Mouse (Mus musculus) hindbrain, embryonic 10.5 days (tissue): ENCODE data around the gene Uqcrc1. TPM values are rescaled to one million over a fixed set of nuclear protein-coding genes. Genes with fewer than 3 reads are reported as not detected.

Experiments used
- DNase-seq: peaks from one replicate; pipeline ENCODE4 v3.0.0-alpha.2; 2017; ENCODE audit warnings: low spot score
- H3K27ac ChIP-seq: fragments of 300-500 bp; sonication (generic); 2 replicates; pipeline ENCODE4 v1.5.1; 2016; ENCODE audit warnings: mild to moderate bottlenecking, moderate library complexity
- H3K27me3 ChIP-seq: fragments of 300-500 bp; sonication (generic); 2 replicates; pipeline ENCODE4 v1.6.1; 2016; ENCODE audit warnings: mild to moderate bottlenecking; ENCODE audit not compliant: poor library complexity, insufficient read depth, severe bottlenecking
- H3K36me3 ChIP-seq: fragments of 300-500 bp; sonication (generic); 2 replicates; pipeline ENCODE4 v1.6.1; 2016; ENCODE audit warnings: mild to moderate bottlenecking, moderate library complexity
- H3K4me1 ChIP-seq: fragments of 300-500 bp; sonication (generic); replicated peaks from 2 replicates; pipeline ENCODE4 v1.6.1; 2016; ENCODE audit warnings: mild to moderate bottlenecking
- H3K4me3 ChIP-seq: fragments of 300-500 bp; sonication (generic); 2 replicates; pipeline ENCODE4 v1.5.1; 2016; ENCODE audit warnings: mild to moderate bottlenecking, moderate library complexity
- H3K9me3 ChIP-seq: fragments of 300-500 bp; sonication (generic); 2 replicates; pipeline ENCODE4 v1.6.1; 2016; ENCODE audit warnings: mild to moderate bottlenecking, moderate library complexity
- WGBS: fragments of 180-500 bp; shearing (Covaris S2); methylation state at CpG from one replicate; pipeline ENCODE4 v1.1.7; 2016; 5-methylcytosine and 5-hydroxymethylcytosine counted together
- polyA plus RNA-seq: library from polyadenylated mRNA; unstranded; fragments of >200 nt; fragmentation: Nextera tagmentation; extraction: Ambion mirVana; gene quantifications from 2 replicates; pipeline ENCODE4 v1.2.1, GENCODE M21; 2016

The Uqcrc1 gene
- 478 and 495 TPM in 2 replicates for polyA plus RNA-seq

DNA sequence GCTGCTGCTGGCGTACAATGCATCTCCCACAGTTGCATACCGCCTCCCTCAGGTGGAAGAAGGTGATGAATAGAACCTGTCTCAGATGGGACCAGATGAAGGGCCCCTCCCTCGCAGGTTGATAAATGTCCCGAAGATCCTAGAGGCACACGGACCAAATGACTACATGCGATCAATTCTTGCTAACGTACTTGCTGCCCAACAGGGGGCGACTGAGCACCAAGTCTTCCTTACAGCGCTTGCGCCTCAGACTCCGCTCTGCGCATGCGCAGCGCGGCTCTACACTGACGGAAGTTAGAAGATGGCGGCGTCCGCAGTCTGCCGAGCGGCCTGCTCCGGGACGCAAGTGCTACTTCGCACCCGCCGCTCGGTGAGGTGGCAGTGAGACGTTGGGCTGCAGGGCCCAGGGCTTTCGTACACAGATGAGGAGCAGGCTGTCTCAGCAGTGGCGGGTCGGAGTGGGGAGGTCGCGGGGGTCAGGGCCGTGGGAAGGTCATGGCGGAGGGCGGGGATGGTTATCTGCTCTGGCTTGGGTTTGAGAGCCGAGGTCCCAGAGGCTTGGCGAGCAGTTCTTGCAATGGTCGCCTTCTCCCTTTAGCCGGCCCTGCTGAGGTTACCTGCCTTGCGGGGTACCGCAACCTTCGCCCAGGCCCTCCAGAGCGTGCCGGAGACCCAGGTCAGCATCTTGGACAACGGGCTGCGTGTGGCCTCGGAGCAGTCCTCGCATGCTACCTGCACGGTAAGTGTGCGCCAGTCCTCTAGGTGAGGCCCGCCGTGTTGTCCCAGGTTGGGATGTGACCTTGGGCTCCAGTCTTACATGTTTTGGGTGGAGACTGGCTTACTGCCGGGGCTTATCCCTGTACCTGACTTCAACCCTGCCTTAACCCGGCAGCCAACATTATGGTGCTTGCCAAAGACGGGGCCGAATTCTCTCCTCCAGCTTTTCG, at the start of gene Uqcrc1:
TSS of gene Uqcrc1 (plus strand) at position 216 of the 947 bp plus-strand sequence.
- H3K4me3 ChIP-seq, result peak within 1 kb of the TSS; percentile 98
- WGBS, result under 1% methylated on average over 58 of the region's 58 CpGs
- peaks cover 10% of the 10 kb centered on the region for H3K4me1 ChIP-seq
- H3K36me3 ChIP-seq, result peaks cover 37% of the 10 kb centered on the region
- H3K27me3 ChIP-seq, result no peaks in the 10 kb centered on the region
- H3K9me3 ChIP-seq, result no peaks in the 10 kb centered on the region
- peak within 1 kb of the TSS; percentile 91 for H3K27ac ChIP-seq
- peak; percentile 95 for DNase-seq

DNA sequence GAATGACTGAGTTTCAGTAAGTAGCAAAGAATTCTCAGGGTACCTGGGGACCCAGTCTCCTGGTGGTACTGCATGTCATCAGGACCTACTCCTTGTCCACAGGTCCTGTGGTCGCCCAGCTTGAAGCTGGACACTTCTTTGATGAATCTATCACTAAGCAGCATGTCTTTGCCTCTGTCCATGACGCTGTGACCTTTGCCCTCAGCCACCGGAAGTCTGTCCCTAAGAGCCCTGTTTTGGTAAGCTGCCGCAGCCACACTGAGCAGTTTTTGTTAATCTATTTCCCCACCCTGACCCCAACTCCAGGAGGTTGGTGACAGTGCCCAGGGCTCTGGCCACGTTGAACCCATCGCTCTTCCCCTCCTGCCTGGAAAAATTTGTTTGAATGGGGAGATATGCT, 24.1 kb upstream of the Uqcrc1 start:
- H3K27ac ChIP-seq, result no peak overlapping the region
- peaks cover 8% of the 10 kb centered on the region for H3K4me1 ChIP-seq
- 53% methylated on average over 6 of the region's 6 CpGs for WGBS
- H3K9me3 ChIP-seq, result no peaks in the 10 kb centered on the region
- H3K4me3 ChIP-seq, result no peak overlapping the region
- no peaks in the 10 kb centered on the region for H3K36me3 ChIP-seq
- H3K27me3 ChIP-seq, result no peaks in the 10 kb centered on the region
- DNase-seq, result no peak

DNA sequence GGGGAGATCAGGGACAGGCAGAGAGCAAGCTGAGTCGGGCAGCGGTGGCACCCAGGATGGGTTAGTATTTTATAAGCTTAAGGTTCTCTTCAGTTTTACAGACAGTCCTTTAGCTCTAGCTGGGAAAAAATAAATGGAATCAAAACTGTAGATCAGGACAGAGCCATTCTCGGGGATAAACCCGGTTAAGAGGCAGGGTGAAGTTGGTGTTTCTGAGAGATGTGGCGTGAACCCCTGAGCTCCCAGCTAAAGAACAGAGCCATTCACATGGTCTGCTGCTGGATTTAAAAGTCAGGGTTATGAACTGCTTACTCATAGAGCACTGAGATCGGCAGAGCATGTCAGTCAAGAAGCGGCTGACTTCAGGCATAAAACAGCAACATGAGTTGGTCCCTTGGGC, 23.3 kb upstream of the Uqcrc1 start:
- no peaks in the 10 kb centered on the region for H3K27me3 ChIP-seq
- H3K4me3 ChIP-seq, result no peak overlapping the region
- no peaks in the 10 kb centered on the region for H3K36me3 ChIP-seq
- no peak for DNase-seq
- 87% methylated on average over 7 of the region's 7 CpGs for WGBS
- no peaks in the 10 kb centered on the region for H3K9me3 ChIP-seq
- H3K4me1 ChIP-seq, result peaks cover 8% of the 10 kb centered on the region
- H3K27ac ChIP-seq, result no peak overlapping the region

DNA sequence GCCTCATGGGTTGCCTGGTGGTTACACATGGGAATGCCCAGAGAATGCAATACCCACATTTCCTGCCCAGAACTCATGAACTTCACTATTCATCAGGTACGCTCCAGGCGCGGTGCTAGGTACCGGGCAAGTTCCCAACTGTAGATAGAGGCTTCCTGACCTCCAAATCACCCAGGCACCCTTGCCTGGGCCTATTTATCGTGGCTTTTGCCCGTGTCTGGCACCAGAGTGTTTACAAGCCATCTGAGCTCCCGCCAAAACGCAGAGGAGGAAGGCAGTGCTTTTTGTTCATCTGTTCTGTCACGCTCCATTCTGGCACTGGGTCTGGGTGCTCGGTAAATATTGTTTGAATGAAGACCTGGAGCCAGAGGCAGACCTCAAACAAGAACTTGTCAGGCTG, 22.8 kb upstream of the Uqcrc1 start:
- H3K4me1 ChIP-seq, result peaks cover 8% of the 10 kb centered on the region
- no peaks in the 10 kb centered on the region for H3K9me3 ChIP-seq
- H3K36me3 ChIP-seq, result no peaks in the 10 kb centered on the region
- H3K27ac ChIP-seq, result no peak overlapping the region
- WGBS, result 86% methylated on average over 10 of the region's 10 CpGs
- no peaks in the 10 kb centered on the region for H3K27me3 ChIP-seq
- no peak for DNase-seq
- no peak overlapping the region for H3K4me3 ChIP-seq

DNA sequence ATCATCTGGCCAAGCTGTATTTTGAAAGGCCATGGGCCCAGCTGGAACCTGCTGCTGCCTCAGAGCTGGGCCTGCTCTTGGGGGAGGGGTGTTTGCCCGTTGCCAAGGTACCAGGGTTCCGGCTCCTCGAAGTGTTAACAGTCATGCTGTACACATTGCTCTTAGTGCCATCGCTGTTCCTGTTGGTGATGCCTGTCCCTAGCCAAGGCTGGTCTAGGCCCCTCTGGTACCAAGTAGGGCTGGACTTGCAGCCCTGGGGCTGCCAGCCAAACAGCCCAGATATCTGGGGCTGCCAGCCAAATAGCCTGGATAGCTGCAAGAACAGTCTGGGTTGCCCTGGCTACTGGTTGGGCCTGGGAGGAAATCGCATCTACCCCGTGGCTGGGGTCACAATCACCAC, 21.9 kb upstream of the Uqcrc1 start, which contains the start of gene Tmem89:
TSS of gene Tmem89 (plus strand) at position 129 of the 400 bp plus-strand sequence.
- Histone ChIP-seq H3K4me1 (peaks cover 8% of the 10 kb centered on the region), H3K27ac (no peak within 1 kb of the TSS), H3K36me3 (no peaks in the 10 kb centered on the region), H3K9me3 (no peaks in the 10 kb centered on the region), H3K4me3 (no peak within 1 kb of the TSS), H3K27me3 (no peaks in the 10 kb centered on the region)
- DNase-seq, result no peak
- WGBS, result 81% methylated on average over 6 of the region's 6 CpGs

DNA sequence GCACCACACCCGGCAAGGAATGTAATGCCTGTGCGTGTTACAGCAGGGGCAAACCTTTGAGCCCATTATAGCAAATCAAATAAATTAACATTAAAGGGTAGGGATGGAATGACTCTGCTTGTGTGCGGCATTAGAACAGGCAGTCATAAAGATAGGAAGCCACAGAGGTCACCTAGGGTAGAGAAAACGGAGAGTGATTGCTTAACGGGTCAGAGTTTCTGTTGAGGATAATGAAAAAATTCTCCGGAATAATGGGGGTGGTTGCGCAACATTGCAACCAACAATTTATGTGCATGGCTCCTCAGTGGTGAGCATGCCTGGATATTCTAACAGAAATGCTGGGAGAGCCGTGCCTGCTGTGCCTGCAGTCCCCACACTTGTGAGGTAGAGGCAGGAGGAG, 10.5 kb upstream of the Uqcrc1 start:
- H3K36me3 ChIP-seq, result no peaks in the 10 kb centered on the region
- 79% methylated on average over 8 of the region's 8 CpGs for WGBS
- no peak for DNase-seq

DNA sequence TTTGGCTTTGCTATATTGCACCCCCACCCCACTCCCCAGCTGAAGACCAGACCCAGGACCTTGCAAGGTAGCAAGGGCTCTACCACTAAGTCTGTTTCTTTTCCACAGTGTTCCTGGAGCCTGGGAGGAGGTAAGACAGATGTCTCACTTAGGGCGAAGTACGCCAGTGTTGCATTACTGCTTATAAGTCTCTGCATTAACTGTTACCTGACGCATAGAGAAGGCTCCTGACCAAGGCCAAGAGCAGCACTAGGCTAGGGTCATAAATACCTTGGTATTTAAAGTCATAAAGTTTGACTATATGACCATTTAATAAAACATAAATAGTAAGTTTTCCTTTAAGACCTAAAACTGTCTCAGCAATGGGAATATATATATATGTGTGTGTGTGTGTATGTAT, 8.0 kb upstream of the Uqcrc1 start:
- 86% methylated on average over 3 of the region's 3 CpGs for WGBS
- H3K27me3 ChIP-seq, result no peaks in the 10 kb centered on the region
- no peak overlapping the region for H3K27ac ChIP-seq
- no peak overlapping the region for H3K4me3 ChIP-seq
- no peaks in the 10 kb centered on the region for H3K36me3 ChIP-seq
- no peaks in the 10 kb centered on the region for H3K4me1 ChIP-seq
- no peaks in the 10 kb centered on the region for H3K9me3 ChIP-seq
- DNase-seq, result no peak

More for the DNA sequence above, 10.5 kb upstream of the Uqcrc1 start:
- no peaks in the 10 kb centered on the region for H3K9me3 ChIP-seq
- no peak overlapping the region for H3K4me3 ChIP-seq
- H3K27me3 ChIP-seq, result no peaks in the 10 kb centered on the region
- no peak overlapping the region for H3K27ac ChIP-seq
- H3K4me1 ChIP-seq, result no peaks in the 10 kb centered on the region

DNA sequence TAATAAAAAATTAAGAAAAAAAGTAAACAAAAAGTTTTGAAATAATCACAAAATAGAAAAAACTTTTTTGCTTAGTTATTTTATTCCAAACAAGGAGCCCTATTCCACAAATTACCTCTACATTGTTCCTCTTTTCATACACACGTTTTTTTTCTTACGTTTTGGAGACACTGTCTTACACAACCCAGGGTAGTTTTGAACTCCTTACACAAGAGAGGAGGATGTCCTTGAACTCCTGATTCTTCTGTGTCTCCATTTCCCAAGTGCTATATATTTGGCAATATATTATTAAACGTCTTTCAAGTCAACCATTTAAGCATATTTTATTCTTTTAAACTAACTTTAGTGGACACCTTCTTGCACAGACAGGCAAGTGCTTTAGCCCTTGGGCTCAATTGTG, 442 bp upstream of the Uqcrc1 start:
- no peaks in the 10 kb centered on the region for H3K27me3 ChIP-seq
- whole genome bisulfite sequencing, result 21% methylated on average over 3 of the region's 3 CpGs
- peaks cover 10% of the 10 kb centered on the region for H3K4me1 ChIP-seq
- no peaks in the 10 kb centered on the region for H3K9me3 ChIP-seq
- H3K36me3 ChIP-seq, result peaks cover 30% of the 10 kb centered on the region
- peak overlapping the region; percentile 91; the same call in 1 of the 2 replicates for H3K27ac ChIP-seq
- DNase-seq, result no peak
- peak overlapping the region; percentile 98 for H3K4me3 ChIP-seq

DNA sequence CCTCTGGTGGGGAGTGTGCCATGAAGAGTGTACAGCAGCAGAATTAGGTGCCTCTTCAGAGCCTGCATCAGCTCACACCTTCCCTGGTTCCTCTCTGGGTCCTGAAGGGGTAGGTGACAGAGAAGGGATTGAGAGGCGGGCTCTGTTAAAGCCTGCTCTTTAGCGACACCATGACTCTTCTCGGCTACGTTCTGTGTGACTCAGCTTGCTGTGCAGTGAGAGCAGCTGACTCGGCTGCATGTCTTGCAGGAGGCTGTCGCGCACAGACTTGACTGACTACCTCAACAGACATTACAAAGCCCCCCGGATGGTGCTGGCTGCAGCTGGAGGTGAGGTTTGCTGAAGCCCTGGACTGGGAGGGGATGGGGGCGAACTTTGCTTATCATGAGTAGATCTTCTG, 8.7 kb downstream of the Uqcrc1 start:
- Histone ChIP-seq H3K36me3 (peaks cover 98% of the 10 kb centered on the region), H3K4me1 (peaks cover 8% of the 10 kb centered on the region; the same call in 1 of the 2 replicates), H3K9me3 (no peaks in the 10 kb centered on the region), H3K27ac (no peak overlapping the region), H3K27me3 (no peaks in the 10 kb centered on the region), H3K4me3 (no peak overlapping the region)
- DNase-seq, result no peak
- 79% methylated on average over 9 of the region's 9 CpGs for WGBS

DNA sequence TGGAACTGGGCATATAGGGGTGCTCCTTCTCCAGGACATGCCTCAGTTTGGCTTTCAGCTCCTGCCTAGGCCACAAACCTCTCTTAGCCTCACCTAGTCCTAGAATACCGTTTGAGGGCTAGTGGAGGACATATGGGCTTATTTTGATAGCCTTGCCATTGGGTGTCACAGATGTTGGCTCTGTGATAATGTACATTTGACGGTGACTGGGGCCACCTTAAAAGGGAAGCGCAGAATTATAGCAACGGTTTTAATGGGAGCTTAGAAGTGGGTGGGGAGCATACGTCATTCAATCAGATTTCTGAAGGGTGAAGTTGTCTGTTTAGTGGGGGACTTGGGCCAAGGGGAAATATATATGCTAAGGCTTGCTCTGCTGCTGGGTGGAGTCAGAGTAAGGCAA, 9.2 kb downstream of the Uqcrc1 start:
- no peaks in the 10 kb centered on the region for H3K9me3 ChIP-seq
- no peak overlapping the region for H3K27ac ChIP-seq
- H3K36me3 ChIP-seq, result peaks cover 98% of the 10 kb centered on the region
- no peaks in the 10 kb centered on the region for H3K27me3 ChIP-seq
- no peak for DNase-seq
- H3K4me3 ChIP-seq, result no peak overlapping the region
- peaks cover 9% of the 10 kb centered on the region; the same call in 1 of the 2 replicates for H3K4me1 ChIP-seq
- WGBS, result 88% methylated on average over 5 of the region's 5 CpGs

DNA sequence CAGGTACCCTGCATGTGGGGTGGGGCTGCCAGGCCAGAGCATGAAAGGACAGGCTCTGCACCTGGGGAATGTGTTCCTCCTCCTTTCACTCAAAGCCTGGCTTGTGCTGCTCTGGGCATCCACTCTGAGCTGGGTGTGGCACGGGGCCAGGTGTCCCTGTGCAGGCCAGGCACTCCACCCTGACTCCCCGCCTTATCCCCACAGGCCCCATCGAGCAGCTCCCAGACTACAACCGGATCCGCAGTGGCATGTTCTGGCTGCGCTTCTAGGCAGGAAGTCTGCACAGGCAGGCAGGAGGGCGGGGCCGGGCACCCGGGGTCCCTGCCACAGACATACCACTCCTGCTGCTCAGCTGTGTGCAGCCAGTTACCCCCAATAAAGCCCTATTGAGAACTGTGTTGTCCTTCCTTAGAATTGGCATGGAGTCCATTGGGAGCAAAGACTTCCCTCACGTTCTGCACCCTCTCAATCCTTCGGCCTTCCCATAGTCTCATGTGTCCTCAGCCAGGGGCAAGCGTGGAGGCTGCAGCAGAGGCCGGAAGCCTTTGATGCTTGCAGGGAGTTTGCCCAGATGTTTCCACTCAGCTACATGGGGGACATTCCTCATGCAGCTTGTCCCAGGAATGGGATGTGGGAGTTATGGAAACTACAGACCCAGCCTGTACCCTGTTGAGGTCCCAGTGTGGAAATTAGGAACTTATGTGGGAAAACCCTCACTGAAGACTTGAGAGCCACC, 13.0 kb downstream of the Uqcrc1 start:
- Histone ChIP-seq H3K36me3 (peaks cover 70% of the 10 kb centered on the region), H3K9me3 (no peaks in the 10 kb centered on the region), H3K4me3 (no peak overlapping the region), H3K4me1 (peaks cover 28% of the 10 kb centered on the region), H3K27ac (0 out of 2 replicates have a peak overlapping the region, but pooled peaks have one; percentile 25), H3K27me3 (peaks cover 23% of the 10 kb centered on the region)
- WGBS, result 76% methylated on average over 13 of the region's 13 CpGs
- DNase-seq, result peak; percentile 48

DNA sequence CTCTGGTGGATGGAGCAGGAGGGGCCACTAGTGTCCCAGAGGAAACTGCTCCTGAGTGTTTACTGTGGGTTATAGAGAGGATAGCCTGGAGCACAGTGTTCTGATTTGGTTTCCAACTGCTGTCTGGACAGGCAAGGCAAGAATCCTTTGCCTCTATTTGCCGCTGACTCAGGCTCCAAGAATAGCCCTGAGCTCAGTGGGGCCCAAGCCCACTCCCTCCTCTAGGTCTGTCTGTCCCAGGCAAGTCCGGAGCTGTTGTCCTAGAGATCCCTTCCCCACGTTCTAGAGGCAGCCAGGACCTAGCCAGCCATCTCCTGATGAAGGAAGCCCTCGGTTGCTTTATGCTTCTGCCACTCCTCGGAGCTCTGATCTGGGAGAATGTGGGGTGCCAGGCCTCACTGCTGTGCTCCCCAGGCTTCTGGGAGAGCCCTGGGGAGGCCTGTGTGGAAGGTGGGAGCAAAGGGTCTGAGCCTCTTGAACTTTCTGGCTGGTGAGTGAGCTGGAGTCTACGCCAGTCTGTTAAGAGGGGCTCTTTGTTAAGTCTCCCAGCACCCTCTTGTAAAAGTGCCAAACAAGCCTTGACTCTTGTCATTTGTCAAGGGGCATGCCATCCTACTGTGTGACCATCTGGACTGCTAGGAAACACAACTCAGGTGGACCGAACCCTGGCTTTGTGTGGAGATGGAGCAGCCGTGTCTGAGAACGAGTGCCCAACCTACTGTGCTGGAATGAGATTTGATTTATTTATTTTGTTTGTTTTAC, 13.7 kb downstream of the Uqcrc1 start:
- H3K27ac ChIP-seq, result 0 out of 2 replicates have a peak overlapping the region, but pooled peaks have one; percentile 26
- no peak for DNase-seq
- WGBS, result 88% methylated on average over 9 of the region's 9 CpGs
- no peak overlapping the region for H3K4me3 ChIP-seq
- H3K9me3 ChIP-seq, result no peaks in the 10 kb centered on the region
- H3K36me3 ChIP-seq, result peaks cover 63% of the 10 kb centered on the region
- peaks cover 34% of the 10 kb centered on the region for H3K4me1 ChIP-seq
- peaks cover 30% of the 10 kb centered on the region for H3K27me3 ChIP-seq
